9 mouse cellular contexts compared by ENCODE assay signal in genomic region chr5:146846489-146846888, GRCm38 (mm10). TPM values are rescaled to one million over a fixed set of nuclear protein-coding genes. Genes with fewer than 3 reads are reported as not detected.
A peak's percentile ranks its signal among the peaks of the same experiment; 100 is the strongest.
DNase-seq lines count a peak whose midpoint lies in the region; ATAC-seq lines count a peak whose summit lies in the region.
"Had no signal": no experiment of that assay in that cellular context is flagged by ENCODE, and none has a peak within 500 bp of the region (broad histone marks: within the 10 kb centered on the region; RNA-seq: fewer than 3 reads in every experiment).

No protein-coding gene starts in this region.

- WGBS in hindbrain, embryonic 10.5 days: 84% methylated on average over 2 of the region's 2 CpGs
- 86% methylated on average over 2 of the region's 2 CpGs for WGBS in hindbrain, embryonic 11.5 days
- 51% methylated on average over 2 of the region's 2 CpGs for WGBS in embryonic facial prominence, embryonic 10.5 days
- 29% methylated on average over 2 of the region's 2 CpGs for WGBS in intestine, embryonic 15.5 days
- WGBS in midbrain, embryonic 15.5 days: 82% methylated on average over 2 of the region's 2 CpGs

- H3K4me3 ChIP-seq in hindbrain, embryonic 10.5 days: peak overlapping the region; percentile 86; the same call in 1 of the 2 replicates
- no peak overlapping the region for H3K4me3 ChIP-seq in hindbrain, embryonic 11.5 days (ENCODE audit: low read depth, low read length)
- H3K4me3 ChIP-seq in embryonic facial prominence, embryonic 10.5 days: peak overlapping the region; percentile 80
- peak overlapping the region; percentile 62; the same call in 1 of the 2 replicates for H3K4me3 ChIP-seq in intestine, embryonic 15.5 days (replicated peaks)
- no peak overlapping the region for H3K4me3 ChIP-seq in midbrain, embryonic 15.5 days

- H3K9me3 ChIP-seq in hindbrain, embryonic 10.5 days: no peaks in the 10 kb centered on the region
- no peaks in the 10 kb centered on the region for H3K9me3 ChIP-seq in hindbrain, embryonic 11.5 days (ENCODE audit: control insufficient read depth, low read length)
- no peaks in the 10 kb centered on the region for H3K9me3 ChIP-seq in embryonic facial prominence, embryonic 10.5 days
- H3K9me3 ChIP-seq in intestine, embryonic 15.5 days: no peaks in the 10 kb centered on the region
- no peaks in the 10 kb centered on the region for H3K9me3 ChIP-seq in midbrain, embryonic 15.5 days

- no peaks in the 10 kb centered on the region; the same call in 1 of the 2 replicates for H3K27me3 ChIP-seq in hindbrain, embryonic 10.5 days (ENCODE audit: insufficient read depth, poor library complexity, severe bottlenecking)
- H3K27me3 ChIP-seq in hindbrain, embryonic 11.5 days (ENCODE audit: control insufficient read depth, insufficient read depth, low read length): no peaks in the 10 kb centered on the region
- H3K27me3 ChIP-seq in embryonic facial prominence, embryonic 10.5 days (replicated peaks; ENCODE audit: low read depth, poor library complexity, severe bottlenecking): no peaks in the 10 kb centered on the region
- H3K27me3 ChIP-seq in intestine, embryonic 15.5 days (replicated peaks): no peaks in the 10 kb centered on the region
- no peaks in the 10 kb centered on the region for H3K27me3 ChIP-seq in midbrain, embryonic 15.5 days (replicated peaks)

- no peak for DNase-seq in hindbrain, embryonic 10.5 days (ENCODE audit: low spot score)
- DNase-seq in hindbrain, embryonic 11.5 days (ENCODE audit: low spot score): no peak
- no peak for DNase-seq in embryonic facial prominence, embryonic 10.5 days (ENCODE audit: low spot score)
- DNase-seq in left cerebral cortex, adult 9 months (ENCODE audit: low spot score in 2 of 2): no peak
- DNase-seq in adrenal gland, postnatal 4 days (ENCODE audit: low spot score in 2 of 2): no peak
- no peak for DNase-seq in gastrocnemius, postnatal 25 days
- DNase-seq: liver had no signal

- H3K4me1 ChIP-seq in hindbrain, embryonic 10.5 days (replicated peaks): peaks cover 32% of the 10 kb centered on the region
- H3K4me1 ChIP-seq in hindbrain, embryonic 11.5 days (replicated peaks; ENCODE audit: control insufficient read depth, insufficient read depth, low read length): no peaks in the 10 kb centered on the region
- H3K4me1 ChIP-seq in embryonic facial prominence, embryonic 10.5 days: peaks cover 27% of the 10 kb centered on the region
- peaks cover 15% of the 10 kb centered on the region for H3K4me1 ChIP-seq in intestine, embryonic 15.5 days (replicated peaks)
- peaks cover 9% of the 10 kb centered on the region for H3K4me1 ChIP-seq in midbrain, embryonic 15.5 days

- no peak overlapping the region for H3K4me2 ChIP-seq in hindbrain, embryonic 11.5 days (replicated peaks; ENCODE audit: low read depth, low read length)
- peak overlapping the region; percentile 93 for H3K4me2 ChIP-seq in intestine, embryonic 15.5 days (replicated peaks)
- H3K4me2 ChIP-seq in midbrain, embryonic 15.5 days: peak overlapping the region; percentile 96

- no peak overlapping the region; the same call in 1 of the 2 replicates for H3K27ac ChIP-seq in hindbrain, embryonic 10.5 days
- no peak overlapping the region for H3K27ac ChIP-seq in hindbrain, embryonic 11.5 days (ENCODE audit: low read depth, low read length)
- no peak overlapping the region for H3K27ac ChIP-seq in embryonic facial prominence, embryonic 10.5 days (replicated peaks)
- H3K27ac ChIP-seq in intestine, embryonic 15.5 days: peak overlapping the region; percentile 45
- H3K27ac ChIP-seq in midbrain, embryonic 15.5 days: no peak overlapping the region

- H3K36me3 ChIP-seq in hindbrain, embryonic 10.5 days: peaks cover 27% of the 10 kb centered on the region
- no peaks in the 10 kb centered on the region for H3K36me3 ChIP-seq in hindbrain, embryonic 11.5 days (ENCODE audit: control insufficient read depth, insufficient read depth, low read length)
- H3K36me3 ChIP-seq in embryonic facial prominence, embryonic 10.5 days (replicated peaks): peaks cover 20% of the 10 kb centered on the region
- no peaks in the 10 kb centered on the region for H3K36me3 ChIP-seq in intestine, embryonic 15.5 days
- H3K36me3 ChIP-seq in midbrain, embryonic 15.5 days (replicated peaks): no peaks in the 10 kb centered on the region

- no peak for ATAC-seq in hindbrain, embryonic 11.5 days (ENCODE audit: low FRiP score)
- no peak for ATAC-seq in intestine, embryonic 15.5 days
- no peak for ATAC-seq in midbrain, embryonic 15.5 days (replicated peaks)

- no peak overlapping the region for H3K9ac ChIP-seq in hindbrain, embryonic 11.5 days (ENCODE audit: low read depth, low read length)
- no peak overlapping the region for H3K9ac ChIP-seq in intestine, embryonic 15.5 days
- no peak overlapping the region for H3K9ac ChIP-seq in midbrain, embryonic 15.5 days

RNA-seq across cellular contexts. Expression of gene Rasl11a, which starts 1.6 kb away (rescaled TPM):
- polyA plus RNA-seq in hindbrain, embryonic 10.5 days (2016; fragmentation: Nextera tagmentation; extraction: Ambion mirVana): 21.9 and 33.7 TPM in 2 replicates
- 18.8 and 19.0 TPM in 2 replicates for polyA plus RNA-seq in hindbrain, embryonic 11.5 days (2014; fragmentation: Nextera tagmentation; extraction: Ambion mirVana)
- 33.3 and 34.6 TPM in 2 replicates for polyA plus RNA-seq in embryonic facial prominence, embryonic 10.5 days (2016; fragmentation: Nextera tagmentation; extraction: Ambion mirVana)
- polyA plus RNA-seq in intestine, embryonic 15.5 days (2015; fragmentation: Nextera tagmentation; extraction: Ambion mirVana): 26.8 and 32.7 TPM in 2 replicates
- 7.4 and 9.2 TPM in 2 replicates for polyA plus RNA-seq in midbrain, embryonic 15.5 days (2015; fragmentation: Nextera tagmentation; extraction: Ambion mirVana)
- total RNA-seq in adrenal gland, postnatal 4 days (2021): 10 to 100 TPM in 1 of 2 experiments, 1 to 10 TPM in 1; 8.5 to 18.1 TPM
- 1 to 10 TPM; 1.2 to 1.9 TPM for total RNA-seq in gastrocnemius, postnatal 25 days (2021)

RNA-seq across cellular contexts. Expression of gene Rpl21, which starts 13.8 kb away (rescaled TPM):
- polyA plus RNA-seq in hindbrain, embryonic 10.5 days (2016; fragmentation: Nextera tagmentation; extraction: Ambion mirVana): 464 and 510 TPM in 2 replicates
- 508 and 515 TPM in 2 replicates for polyA plus RNA-seq in hindbrain, embryonic 11.5 days (2014; fragmentation: Nextera tagmentation; extraction: Ambion mirVana)
- 546 and 551 TPM in 2 replicates for polyA plus RNA-seq in embryonic facial prominence, embryonic 10.5 days (2016; fragmentation: Nextera tagmentation; extraction: Ambion mirVana)
- polyA plus RNA-seq in intestine, embryonic 15.5 days (2015; fragmentation: Nextera tagmentation; extraction: Ambion mirVana): 548 and 585 TPM in 2 replicates
- 286 and 302 TPM in 2 replicates for polyA plus RNA-seq in midbrain, embryonic 15.5 days (2015; fragmentation: Nextera tagmentation; extraction: Ambion mirVana)
- total RNA-seq in adrenal gland, postnatal 4 days (2021): 100 to 1,000 TPM; 378 to 411 TPM
- total RNA-seq in gastrocnemius, postnatal 25 days (2021): 100 to 1,000 TPM; 103 to 126 TPM

RNA-seq across cellular contexts. Expression of gene Usp12, which starts 51.7 kb away (rescaled TPM):
- polyA plus RNA-seq in hindbrain, embryonic 10.5 days (2016; fragmentation: Nextera tagmentation; extraction: Ambion mirVana): 13.1 and 15.4 TPM in 2 replicates
- polyA plus RNA-seq in hindbrain, embryonic 11.5 days (2014; fragmentation: Nextera tagmentation; extraction: Ambion mirVana): 11.6 and 12.6 TPM in 2 replicates
- 14.7 and 15.4 TPM in 2 replicates for polyA plus RNA-seq in embryonic facial prominence, embryonic 10.5 days (2016; fragmentation: Nextera tagmentation; extraction: Ambion mirVana)
- 27.9 and 28.7 TPM in 2 replicates for polyA plus RNA-seq in intestine, embryonic 15.5 days (2015; fragmentation: Nextera tagmentation; extraction: Ambion mirVana)
- polyA plus RNA-seq in midbrain, embryonic 15.5 days (2015; fragmentation: Nextera tagmentation; extraction: Ambion mirVana): 16.4 and 16.7 TPM in 2 replicates
- 10 to 100 TPM; 35.8 to 36.3 TPM for total RNA-seq in adrenal gland, postnatal 4 days (2021)
- total RNA-seq in gastrocnemius, postnatal 25 days (2021): 10 to 100 TPM; 14.1 to 16.8 TPM

Comparison
In these comparisons a context has a peak if more than half of its experiments do, and no peak if none do; other contexts are left out.
1. H3K4me3 ChIP-seq: peak in hindbrain, embryonic 10.5 days (single experiment), embryonic facial prominence, embryonic 10.5 days (single experiment) and intestine, embryonic 15.5 days (single experiment); none in hindbrain, embryonic 11.5 days (single experiment) and midbrain, embryonic 15.5 days (single experiment).